Mouse (Mus musculus): ENCODE measurements around the gene Ptpa. TPM values are rescaled to one million over a fixed set of nuclear protein-coding genes. Genes with fewer than 3 reads are reported as not detected.

Gene Ptpa
- polyA plus RNA-seq, 1 experiment from 2014 or later: 86.7 TPM

DNA sequence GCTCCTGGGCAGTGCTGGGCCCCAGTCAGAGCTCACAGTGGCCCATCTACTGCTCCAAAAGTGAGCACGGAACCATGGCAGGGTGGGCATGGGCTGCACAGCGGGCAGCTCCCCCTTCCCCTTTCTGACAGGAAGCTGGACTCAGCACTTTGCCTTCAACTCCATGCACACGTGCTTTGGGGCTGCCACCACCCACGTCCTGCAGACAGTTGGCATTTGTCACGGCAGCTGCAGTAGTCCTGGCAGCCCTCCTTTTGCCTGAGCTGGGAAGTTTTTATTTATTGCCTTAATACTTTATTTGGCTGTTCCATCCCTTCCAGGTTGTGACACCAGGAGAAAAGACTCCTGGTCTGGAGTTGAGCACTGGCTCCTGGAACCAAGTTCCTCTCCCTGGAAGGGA lies 31.0 kb upstream of the Ptpa start:
- H3K9ac ChIP-seq (replicated peaks; ENCODE audit: low read length): no peak overlapping the region
- no peaks in the 10 kb centered on the region for H3K9me3 ChIP-seq (ENCODE audit: control insufficient read depth, low read length)
- WGBS: 86% methylated on average over 5 of the region's 5 CpGs
- no peak overlapping the region for H3K4me2 ChIP-seq (ENCODE audit: low read length)
- H3K36me3 ChIP-seq (ENCODE audit: control insufficient read depth, insufficient read depth, low read length): peaks cover 59% of the 10 kb centered on the region
- no peak overlapping the region for H3K27ac ChIP-seq (replicated peaks; ENCODE audit: low read depth, low read length)
- DNase-seq (no peak), ATAC-seq (ENCODE audit: low FRiP score, low TSS enrichment) (no peak)
- H3K27me3 ChIP-seq (ENCODE audit: control insufficient read depth, insufficient read depth, low read length): no peaks in the 10 kb centered on the region
- H3K4me3 ChIP-seq (replicated peaks; ENCODE audit: low read depth, low read length): no peak overlapping the region
- H3K4me1 ChIP-seq (ENCODE audit: control insufficient read depth, insufficient read depth, low read length): no peaks in the 10 kb centered on the region

- H3K27ac ChIP-seq (replicated peaks; ENCODE audit: low read depth, low read length): no peak overlapping the region
- no peak overlapping the region for H3K4me2 ChIP-seq (ENCODE audit: low read length)
- no peak overlapping the region for H3K9ac ChIP-seq (replicated peaks; ENCODE audit: low read length)
- H3K36me3 ChIP-seq (ENCODE audit: control insufficient read depth, insufficient read depth, low read length): peaks cover 51% of the 10 kb centered on the region
- no peaks in the 10 kb centered on the region for H3K27me3 ChIP-seq (ENCODE audit: control insufficient read depth, insufficient read depth, low read length)
- no peak for DNase-seq
- H3K9me3 ChIP-seq (ENCODE audit: control insufficient read depth, low read length): no peaks in the 10 kb centered on the region
- H3K4me3 ChIP-seq (replicated peaks; ENCODE audit: low read depth, low read length): no peak overlapping the region
- H3K4me1 ChIP-seq (ENCODE audit: control insufficient read depth, insufficient read depth, low read length): no peaks in the 10 kb centered on the region
- WGBS: 83% methylated on average over 4 of the region's 4 CpGs
- ATAC-seq (ENCODE audit: low FRiP score, low TSS enrichment): no peak
These were observed 30.2 kb upstream of the Ptpa start for GRCm38 (mm10) chr2:30385591-30385990.

DNA sequence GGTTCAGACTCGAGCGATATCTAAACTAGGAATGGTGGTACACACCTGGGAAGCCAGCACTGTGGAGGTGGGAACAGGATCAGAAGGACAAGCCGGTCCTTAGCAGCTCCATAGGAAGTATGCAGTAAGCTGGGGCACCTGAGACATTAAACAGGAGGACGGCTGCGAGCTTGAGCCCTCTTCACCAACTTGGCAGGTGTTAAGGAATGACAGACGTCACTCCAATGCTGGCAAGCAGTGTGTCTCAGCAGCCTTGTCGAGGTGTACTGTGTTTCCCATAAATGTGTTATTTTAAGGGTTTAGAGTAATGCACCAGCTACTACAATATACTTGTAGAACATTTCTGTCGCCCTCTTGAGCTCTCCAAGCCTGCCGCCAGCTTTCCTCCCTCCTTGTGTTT lies 28.9 kb upstream of the Ptpa start:
- Histone ChIP-seq H3K9me3 (ENCODE audit: control insufficient read depth, low read length) (no peaks in the 10 kb centered on the region), H3K4me3 (replicated peaks; ENCODE audit: low read depth, low read length) (no peak overlapping the region)
- ATAC-seq (ENCODE audit: low FRiP score, low TSS enrichment): no peak

DNA sequence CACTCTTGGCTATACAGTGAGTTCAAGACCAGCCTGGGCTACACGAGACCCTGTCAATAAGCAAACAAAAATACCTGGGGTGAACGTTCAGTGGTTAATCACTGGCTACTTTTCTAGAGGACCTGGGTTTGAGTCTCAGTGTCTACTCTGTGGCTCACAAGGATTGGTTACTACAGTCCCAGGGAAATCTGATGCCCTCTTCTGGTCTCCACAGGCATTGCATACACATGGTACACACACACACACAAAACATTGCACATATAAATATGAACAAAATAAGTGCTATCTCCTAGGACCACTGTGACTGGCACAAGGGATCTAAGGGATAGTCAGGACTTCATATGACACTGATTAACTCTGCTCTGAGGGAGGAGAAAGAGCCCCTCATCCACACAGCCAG lies 26.8 kb upstream of the Ptpa start:
- no peak overlapping the region for H3K4me3 ChIP-seq (replicated peaks; ENCODE audit: low read depth, low read length)
- H3K36me3 ChIP-seq (ENCODE audit: control insufficient read depth, insufficient read depth, low read length): peaks cover 19% of the 10 kb centered on the region
- H3K27me3 ChIP-seq (ENCODE audit: control insufficient read depth, insufficient read depth, low read length): no peaks in the 10 kb centered on the region
- 87% methylated on average over 2 of the region's 2 CpGs for WGBS
- H3K9ac ChIP-seq (replicated peaks; ENCODE audit: low read length): no peak overlapping the region
- H3K9me3 ChIP-seq (ENCODE audit: control insufficient read depth, low read length): no peaks in the 10 kb centered on the region
- H3K4me1 ChIP-seq (ENCODE audit: control insufficient read depth, insufficient read depth, low read length): peaks cover 12% of the 10 kb centered on the region
- H3K4me2 ChIP-seq (ENCODE audit: low read length): no peak overlapping the region
- no peak overlapping the region for H3K27ac ChIP-seq (replicated peaks; ENCODE audit: low read depth, low read length)
- DNase-seq: no peak
- ATAC-seq (ENCODE audit: low FRiP score, low TSS enrichment): no peak

More for the DNA sequence above, 28.9 kb upstream of the Ptpa start:
- H3K4me2 ChIP-seq (ENCODE audit: low read length): no peak overlapping the region
- H3K27ac ChIP-seq (replicated peaks; ENCODE audit: low read depth, low read length): no peak overlapping the region
- no peaks in the 10 kb centered on the region for H3K27me3 ChIP-seq (ENCODE audit: control insufficient read depth, insufficient read depth, low read length)
- no peak for DNase-seq
- no peak overlapping the region for H3K9ac ChIP-seq (replicated peaks; ENCODE audit: low read length)
- 88% methylated on average over 9 of the region's 9 CpGs for WGBS
- peaks cover 4% of the 10 kb centered on the region; the same call in 1 of the 2 replicates for H3K4me1 ChIP-seq (ENCODE audit: control insufficient read depth, insufficient read depth, low read length)
- peaks cover 38% of the 10 kb centered on the region for H3K36me3 ChIP-seq (ENCODE audit: control insufficient read depth, insufficient read depth, low read length)

- no peaks in the 10 kb centered on the region for H3K27me3 ChIP-seq (ENCODE audit: control insufficient read depth, insufficient read depth, low read length)
- WGBS: under 1% methylated on average over 40 of the region's 40 CpGs
- ATAC-seq (ENCODE audit: low FRiP score, low TSS enrichment): peak; percentile 98
- peaks cover 12% of the 10 kb centered on the region for H3K4me1 ChIP-seq (ENCODE audit: control insufficient read depth, insufficient read depth, low read length)
- peak within 1 kb of the TSS; percentile 82 for H3K4me3 ChIP-seq (replicated peaks; ENCODE audit: low read depth, low read length)
- peak within 1 kb of the TSS; percentile 93 for H3K27ac ChIP-seq (replicated peaks; ENCODE audit: low read depth, low read length)
- DNase-seq: peak; percentile 98
- H3K4me2 ChIP-seq (ENCODE audit: low read length): peak within 1 kb of the TSS; percentile 98
- peaks cover 21% of the 10 kb centered on the region for H3K36me3 ChIP-seq (ENCODE audit: control insufficient read depth, insufficient read depth, low read length)
- H3K9ac ChIP-seq (replicated peaks; ENCODE audit: low read length): peak within 1 kb of the TSS; percentile 72
- no peaks in the 10 kb centered on the region for H3K9me3 ChIP-seq (ENCODE audit: control insufficient read depth, low read length)
These were observed 23.7 kb upstream of the Ptpa start, which contains the start of gene Dolpp1 for GRCm38 (mm10) chr2:30392114-30392576. TSS of gene Dolpp1 (plus strand) at chr2:30392254.

GRCm38 (mm10) chr2:30392577-30393369 lies 23.1 kb upstream of the Ptpa start:
- H3K4me3 ChIP-seq (replicated peaks; ENCODE audit: low read depth, low read length): peak overlapping the region; percentile 82

GRCm38 (mm10) chr2:30393370-30393656 lies 22.5 kb upstream of the Ptpa start:
- no peaks in the 10 kb centered on the region for H3K27me3 ChIP-seq (ENCODE audit: control insufficient read depth, insufficient read depth, low read length)
- ATAC-seq (ENCODE audit: low FRiP score, low TSS enrichment) (no peak), DNase-seq (no peak)
- 80% methylated on average over 1 of the region's 1 CpGs for WGBS
- H3K36me3 ChIP-seq (ENCODE audit: control insufficient read depth, insufficient read depth, low read length): peaks cover 33% of the 10 kb centered on the region
- H3K4me3 ChIP-seq (replicated peaks; ENCODE audit: low read depth, low read length): peak overlapping the region; percentile 82
- no peaks in the 10 kb centered on the region for H3K9me3 ChIP-seq (ENCODE audit: control insufficient read depth, low read length)
- peak overlapping the region; percentile 93 for H3K27ac ChIP-seq (replicated peaks; ENCODE audit: low read depth, low read length)
- H3K4me2 ChIP-seq (ENCODE audit: low read length): peak overlapping the region; percentile 98
- H3K4me1 ChIP-seq (ENCODE audit: control insufficient read depth, insufficient read depth, low read length): peaks cover 12% of the 10 kb centered on the region
- peak overlapping the region; percentile 72 for H3K9ac ChIP-seq (replicated peaks; ENCODE audit: low read length)

More at GRCm38 (mm10) chr2:30392577-30393369, 23.1 kb upstream of the Ptpa start:
- Histone ChIP-seq H3K4me2 (ENCODE audit: low read length) (peak overlapping the region; percentile 98), H3K9me3 (ENCODE audit: control insufficient read depth, low read length) (no peaks in the 10 kb centered on the region), H3K4me1 (ENCODE audit: control insufficient read depth, insufficient read depth, low read length) (peaks cover 12% of the 10 kb centered on the region), H3K36me3 (ENCODE audit: control insufficient read depth, insufficient read depth, low read length) (peaks cover 27% of the 10 kb centered on the region), H3K27me3 (ENCODE audit: control insufficient read depth, insufficient read depth, low read length) (no peaks in the 10 kb centered on the region), H3K27ac (replicated peaks; ENCODE audit: low read depth, low read length) (peak overlapping the region; percentile 93), H3K9ac (replicated peaks; ENCODE audit: low read length) (peak overlapping the region; percentile 72)
- DNase-seq (peak; percentile 95), ATAC-seq (ENCODE audit: low FRiP score, low TSS enrichment) (peak; percentile 78)
- WGBS: under 1% methylated on average over 52 of the region's 54 CpGs

DNA sequence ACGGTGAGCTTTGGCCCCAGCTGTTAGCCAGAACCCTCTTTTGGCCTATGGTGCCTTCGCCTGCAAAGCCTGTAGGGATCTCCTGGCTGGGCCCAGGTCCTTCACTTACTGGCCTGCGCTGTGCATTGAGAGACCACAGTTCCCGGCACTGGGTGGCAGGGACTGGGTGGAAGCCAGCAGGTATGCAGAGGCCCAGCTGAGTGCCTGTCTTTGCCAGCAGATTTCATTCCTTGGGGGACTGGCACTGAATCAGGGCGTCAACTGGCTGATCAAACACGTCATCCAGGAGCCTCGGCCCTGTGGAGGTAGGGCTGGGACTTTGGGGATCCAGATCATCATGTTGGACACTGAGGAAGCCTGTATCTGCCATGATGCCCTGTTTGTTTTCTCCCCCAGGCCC lies 20.1 kb upstream of the Ptpa start:
- Histone ChIP-seq H3K4me2 (ENCODE audit: low read length) (no peak overlapping the region), H3K4me3 (replicated peaks; ENCODE audit: low read depth, low read length) (no peak overlapping the region), H3K9ac (replicated peaks; ENCODE audit: low read length) (no peak overlapping the region), H3K36me3 (ENCODE audit: control insufficient read depth, insufficient read depth, low read length) (peaks cover 56% of the 10 kb centered on the region), H3K4me1 (ENCODE audit: control insufficient read depth, insufficient read depth, low read length) (peaks cover 24% of the 10 kb centered on the region), H3K27ac (replicated peaks; ENCODE audit: low read depth, low read length) (no peak overlapping the region), H3K9me3 (ENCODE audit: control insufficient read depth, low read length) (no peaks in the 10 kb centered on the region), H3K27me3 (ENCODE audit: control insufficient read depth, insufficient read depth, low read length) (no peaks in the 10 kb centered on the region)
- 95% methylated on average over 7 of the region's 7 CpGs for WGBS
- ATAC-seq (ENCODE audit: low FRiP score, low TSS enrichment): no peak
- no peak for DNase-seq

GRCm38 (mm10) chr2:30396246-30396645 lies 19.6 kb upstream of the Ptpa start:
- Histone ChIP-seq H3K4me2 (ENCODE audit: low read length) (no peak overlapping the region), H3K9me3 (ENCODE audit: control insufficient read depth, low read length) (no peaks in the 10 kb centered on the region), H3K4me1 (ENCODE audit: control insufficient read depth, insufficient read depth, low read length) (peaks cover 24% of the 10 kb centered on the region), H3K27me3 (ENCODE audit: control insufficient read depth, insufficient read depth, low read length) (no peaks in the 10 kb centered on the region), H3K4me3 (replicated peaks; ENCODE audit: low read depth, low read length) (no peak overlapping the region), H3K36me3 (ENCODE audit: control insufficient read depth, insufficient read depth, low read length) (peaks cover 59% of the 10 kb centered on the region), H3K27ac (replicated peaks; ENCODE audit: low read depth, low read length) (no peak overlapping the region), H3K9ac (replicated peaks; ENCODE audit: low read length) (no peak overlapping the region)
- DNase-seq: no peak
- ATAC-seq (ENCODE audit: low FRiP score, low TSS enrichment): no peak
- WGBS: 91% methylated on average over 7 of the region's 7 CpGs

All from midbrain, embryonic 14.5 days (tissue).